Mouse (Mus musculus) liver, embryonic 12.5 days (tissue): ENCODE results near the gene Mgat5. TPM values are rescaled to one million over a fixed set of nuclear protein-coding genes. Genes with fewer than 3 reads are reported as not detected.

ENCODE experiments used
- ATAC-seq: fragments of 200-750 bp; cut with Nextera tagmentation; 2 replicates; pipeline ENCODE4 v1.8.0; 2017; ENCODE audit warnings: moderate number of reproducible peaks, mild to moderate bottlenecking, moderate library complexity
- H3K27ac ChIP-seq: fragments of 300-500 bp; sonication (generic); 2 replicates; pipeline ENCODE4 v1.5.1; 2016; ENCODE audit warnings: mild to moderate bottlenecking
- H3K27me3 ChIP-seq: fragments of 300-500 bp; sonication (generic); replicated peaks from 2 replicates; pipeline ENCODE4 v1.6.1; 2016; ENCODE audit warnings: mild to moderate bottlenecking, moderate library complexity
- H3K36me3 ChIP-seq: fragments of 300-500 bp; sonication (generic); 2 replicates; pipeline ENCODE4 v1.6.1; 2016; ENCODE audit warnings: mild to moderate bottlenecking, moderate library complexity
- H3K4me1 ChIP-seq: fragments of 300-500 bp; sonication (generic); 2 replicates; pipeline ENCODE4 v1.6.1; 2016
- H3K4me2 ChIP-seq: fragments of 300-500 bp; sonication (generic); 2 replicates; pipeline ENCODE4 v1.6.1; 2016; ENCODE audit warnings: mild to moderate bottlenecking, moderate library complexity
- H3K4me3 ChIP-seq: fragments of 300-500 bp; sonication (generic); 2 replicates; pipeline ENCODE4 v1.5.1; 2016; ENCODE audit warnings: mild to moderate bottlenecking, moderate library complexity
- H3K9ac ChIP-seq: fragments of 300-500 bp; sonication (generic); 2 replicates; pipeline ENCODE4 v1.6.1; 2016; ENCODE audit warnings: mild to moderate bottlenecking, moderate library complexity
- H3K9me3 ChIP-seq: fragments of 300-500 bp; sonication (generic); replicated peaks from 2 replicates; pipeline ENCODE4 v1.6.1; 2016; ENCODE audit warnings: mild to moderate bottlenecking, moderate library complexity
- WGBS: fragments of 180-500 bp; shearing (Covaris S2); methylation state at CpG from one replicate; pipeline ENCODE4 v1.1.7; 2016; ENCODE audit not compliant: insufficient replicate concordance; 5-methylcytosine and 5-hydroxymethylcytosine counted together
- polyA plus RNA-seq: library from polyadenylated mRNA; unstranded; fragments of >200 nt; fragmentation: Nextera tagmentation; extraction: Ambion mirVana; gene quantifications from 2 replicates; pipeline ENCODE4 v1.2.1, GENCODE M21; 2016

Mgat5 gene
- polyA plus RNA-seq, 1 experiment from 2014 or later = 1.3 TPM

- H3K27me3 ChIP-seq = no peaks in the 10 kb centered on the region
- H3K4me3 ChIP-seq = no peak overlapping the region
- 43% methylated on average over 4 of the region's 4 CpGs for WGBS
- no peak overlapping the region for H3K4me2 ChIP-seq
- H3K36me3 ChIP-seq = no peaks in the 10 kb centered on the region
- H3K27ac ChIP-seq = no peak overlapping the region
- H3K9ac ChIP-seq = no peak overlapping the region
- H3K9me3 ChIP-seq = no peaks in the 10 kb centered on the region
- no peak for ATAC-seq
- peaks cover 29% of the 10 kb centered on the region for H3K4me1 ChIP-seq
Observed at GRCm38 (mm10) chr1:127203231-127203764, 1.5 kb upstream of the Mgat5 start.

GRCm38 (mm10) chr1:127205501-127206019 is 745 bp downstream of the Mgat5 start:
- peak overlapping the region; percentile 98 for H3K4me2 ChIP-seq
- H3K9ac ChIP-seq = peak overlapping the region; percentile 70
- WGBS = 1% methylated on average over 24 of the region's 24 CpGs
- H3K36me3 ChIP-seq = no peaks in the 10 kb centered on the region
- H3K4me1 ChIP-seq = peaks cover 29% of the 10 kb centered on the region
- H3K9me3 ChIP-seq = no peaks in the 10 kb centered on the region
- ATAC-seq = no peak
- H3K27me3 ChIP-seq = no peaks in the 10 kb centered on the region
- peak overlapping the region; percentile 78 for H3K4me3 ChIP-seq
- H3K27ac ChIP-seq = peak overlapping the region; percentile 77; the same call in 1 of the 2 replicates

- Histone ChIP-seq H3K27me3 (no peaks in the 10 kb centered on the region), H3K36me3 (no peaks in the 10 kb centered on the region), H3K4me2 (peak overlapping the region; percentile 98), H3K27ac (no peak overlapping the region), H3K4me3 (peak overlapping the region; percentile 78), H3K9ac (peak overlapping the region; percentile 70), H3K4me1 (peaks cover 29% of the 10 kb centered on the region), H3K9me3 (no peaks in the 10 kb centered on the region)
- WGBS = 4% methylated on average over 39 of the region's 39 CpGs
- ATAC-seq = no peak
Observed at GRCm38 (mm10) chr1:127206020-127206641, 1.3 kb downstream of the Mgat5 start.

DNA sequence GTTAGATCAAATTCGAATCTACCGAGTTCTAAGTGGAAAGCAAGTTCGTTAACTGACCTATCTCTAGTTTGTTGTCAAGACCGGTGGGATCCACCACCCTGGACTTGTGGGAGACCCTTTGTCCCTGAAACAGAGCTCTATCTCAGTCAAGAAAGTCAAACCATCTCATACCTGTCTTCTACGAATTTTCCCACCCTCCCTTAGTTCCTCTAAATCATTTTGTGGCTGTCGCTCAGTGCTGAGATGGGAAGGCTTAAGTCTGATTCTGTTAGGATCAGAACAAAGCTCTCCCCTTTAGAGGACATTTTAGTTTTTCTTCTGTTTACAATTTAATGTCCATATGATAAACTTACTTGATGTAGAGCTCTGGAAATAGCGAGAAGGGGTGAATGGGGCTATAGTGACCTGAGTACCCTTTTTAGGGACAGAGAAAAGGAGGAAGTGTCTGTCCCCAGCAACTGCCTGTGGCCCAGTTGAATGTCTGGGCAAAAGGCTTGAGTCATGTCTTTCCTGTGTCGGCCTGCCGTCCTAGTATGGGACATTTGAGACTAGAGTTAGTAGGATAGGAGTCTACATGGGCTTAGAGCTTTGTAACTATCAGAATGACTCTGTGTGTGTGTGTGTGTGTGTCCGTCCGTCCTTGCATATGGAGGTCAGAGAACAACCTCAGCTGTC is 2.2 kb downstream of the Mgat5 start:
- H3K4me1 ChIP-seq = peaks cover 29% of the 10 kb centered on the region
- 47% methylated on average over 11 of the region's 11 CpGs for WGBS
- peak overlapping the region; percentile 78 for H3K4me3 ChIP-seq
- no peaks in the 10 kb centered on the region for H3K36me3 ChIP-seq
- ATAC-seq = no peak
- H3K27me3 ChIP-seq = no peaks in the 10 kb centered on the region
- H3K9ac ChIP-seq = no peak overlapping the region
- peak overlapping the region; percentile 98 for H3K4me2 ChIP-seq
- no peaks in the 10 kb centered on the region for H3K9me3 ChIP-seq
- no peak overlapping the region for H3K27ac ChIP-seq

- Histone ChIP-seq H3K4me2 (no peak overlapping the region), H3K36me3 (no peaks in the 10 kb centered on the region), H3K27me3 (no peaks in the 10 kb centered on the region), H3K9me3 (no peaks in the 10 kb centered on the region), H3K4me3 (no peak overlapping the region), H3K27ac (no peak overlapping the region), H3K9ac (no peak overlapping the region), H3K4me1 (peaks cover 29% of the 10 kb centered on the region)
- 75% methylated on average over 9 of the region's 9 CpGs for WGBS
- ATAC-seq = no peak
Observed at GRCm38 (mm10) chr1:127208167-127208566, 3.4 kb downstream of the Mgat5 start.

DNA sequence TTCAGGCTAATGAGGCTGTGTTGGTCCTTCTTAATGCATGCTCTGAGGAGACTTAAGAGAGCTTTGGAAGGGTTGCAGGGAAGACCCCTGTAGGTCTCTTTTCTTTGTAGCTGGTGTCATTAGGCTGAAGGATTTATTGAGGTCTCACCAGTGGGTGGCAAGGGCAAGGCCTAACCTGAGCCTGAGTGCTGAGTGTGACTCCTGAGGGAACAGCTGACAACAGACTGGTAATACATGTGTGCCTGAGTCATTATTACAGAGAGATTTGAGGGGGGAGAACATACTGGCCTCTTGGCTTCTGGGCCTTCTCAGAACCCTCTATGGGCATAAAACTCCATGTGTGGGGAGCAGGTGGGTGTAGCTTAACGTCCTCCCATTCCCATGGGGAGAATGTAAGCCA is 8.0 kb downstream of the Mgat5 start:
- H3K9me3 ChIP-seq = no peaks in the 10 kb centered on the region
- H3K9ac ChIP-seq = no peak overlapping the region
- no peak for ATAC-seq
- no peaks in the 10 kb centered on the region for H3K27me3 ChIP-seq
- WGBS = 60% methylated on average over 1 of the region's 1 CpGs
- H3K4me3 ChIP-seq = no peak overlapping the region
- no peak overlapping the region for H3K4me2 ChIP-seq
- no peaks in the 10 kb centered on the region for H3K36me3 ChIP-seq
- no peak overlapping the region for H3K27ac ChIP-seq
- H3K4me1 ChIP-seq = peaks cover 12% of the 10 kb centered on the region

DNA sequence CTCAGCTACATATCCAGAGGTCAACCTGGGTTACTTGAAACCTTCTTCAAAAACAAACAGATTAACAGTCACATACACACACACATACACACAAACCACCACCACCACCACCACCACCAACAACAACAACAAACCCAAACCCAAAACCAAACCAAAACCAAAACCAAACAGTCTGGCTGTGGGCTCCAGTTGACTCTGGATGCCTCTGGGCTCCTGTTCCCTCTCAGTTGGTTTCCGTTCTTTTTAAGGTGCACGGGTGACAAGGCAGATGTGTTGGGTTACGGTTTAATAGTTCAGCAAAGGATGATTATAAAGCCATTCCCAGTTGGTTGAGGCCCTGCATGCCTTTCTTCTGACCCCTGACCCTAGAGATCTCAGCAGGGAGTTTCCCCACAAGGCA is 8.6 kb downstream of the Mgat5 start:
- Histone ChIP-seq H3K9ac (no peak overlapping the region), H3K27me3 (no peaks in the 10 kb centered on the region), H3K36me3 (no peaks in the 10 kb centered on the region), H3K4me2 (no peak overlapping the region), H3K4me1 (peaks cover 12% of the 10 kb centered on the region), H3K4me3 (no peak overlapping the region), H3K9me3 (no peaks in the 10 kb centered on the region), H3K27ac (no peak overlapping the region)
- 80% methylated on average over 3 of the region's 3 CpGs for WGBS
- ATAC-seq = no peak

- H3K9ac ChIP-seq = no peak overlapping the region
- no peak overlapping the region for H3K4me3 ChIP-seq
- H3K27ac ChIP-seq = no peak overlapping the region
- H3K9me3 ChIP-seq = no peaks in the 10 kb centered on the region
- 73% methylated on average over 8 of the region's 8 CpGs for WGBS
- ATAC-seq = no peak
- no peaks in the 10 kb centered on the region for H3K27me3 ChIP-seq
- no peak overlapping the region for H3K4me2 ChIP-seq
- H3K4me1 ChIP-seq = peaks cover 12% of the 10 kb centered on the region
- no peaks in the 10 kb centered on the region for H3K36me3 ChIP-seq
Observed at GRCm38 (mm10) chr1:127214585-127215232, 9.9 kb downstream of the Mgat5 start.

DNA sequence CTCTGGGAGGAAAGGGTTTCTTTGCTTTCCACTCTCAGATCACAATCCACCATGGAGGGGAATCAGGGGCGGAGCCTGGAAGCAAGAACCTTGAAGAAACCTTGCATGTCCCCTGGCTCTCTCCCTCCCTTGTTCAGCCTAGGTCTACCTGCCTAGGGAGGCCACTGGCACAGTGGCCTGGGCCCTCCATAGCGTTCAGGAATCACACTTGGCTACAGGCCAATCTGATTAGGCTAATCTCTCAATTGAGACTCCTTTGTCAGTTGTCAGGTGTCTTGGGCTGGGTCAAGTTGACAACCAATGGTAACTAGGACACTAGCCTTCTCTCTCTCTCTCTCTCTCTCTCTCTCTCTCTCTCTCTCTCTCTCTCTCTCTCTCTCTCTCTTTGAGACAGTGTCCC is 12.2 kb downstream of the Mgat5 start:
- Histone ChIP-seq H3K4me3 (no peak overlapping the region), H3K36me3 (no peaks in the 10 kb centered on the region), H3K27me3 (no peaks in the 10 kb centered on the region), H3K27ac (no peak overlapping the region), H3K4me1 (peaks cover 12% of the 10 kb centered on the region), H3K9me3 (no peaks in the 10 kb centered on the region), H3K9ac (no peak overlapping the region), H3K4me2 (no peak overlapping the region)
- 54% methylated on average over 2 of the region's 2 CpGs for WGBS
- ATAC-seq = no peak

DNA sequence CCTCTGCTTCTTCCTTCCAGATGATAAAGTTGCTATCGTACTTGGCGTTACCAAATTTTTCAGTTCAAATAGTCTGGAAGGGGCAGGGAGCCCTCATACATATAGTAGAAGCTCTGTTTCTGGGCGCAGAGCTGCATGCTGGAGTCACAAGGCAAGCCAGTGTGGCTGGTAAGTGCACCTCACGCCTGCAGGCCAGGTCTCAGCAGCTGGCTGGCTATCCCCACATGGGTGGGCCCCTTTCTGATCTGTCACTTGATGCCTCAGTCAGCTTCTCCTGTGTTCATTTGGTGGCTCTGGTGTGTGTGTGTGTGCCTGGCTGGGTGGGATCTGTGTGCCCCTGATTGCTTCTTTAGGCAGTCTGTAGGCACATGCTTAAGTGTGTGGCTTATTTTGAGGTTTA is 12.8 kb downstream of the Mgat5 start:
- no peak overlapping the region for H3K27ac ChIP-seq
- WGBS = 63% methylated on average over 4 of the region's 4 CpGs

GRCm38 (mm10) chr1:127218182-127218581 is 13.4 kb downstream of the Mgat5 start:
- 81% methylated on average over 7 of the region's 7 CpGs for WGBS
- Histone ChIP-seq H3K9ac (no peak overlapping the region), H3K27me3 (no peaks in the 10 kb centered on the region), H3K4me2 (no peak overlapping the region), H3K4me1 (peaks cover 12% of the 10 kb centered on the region), H3K27ac (no peak overlapping the region), H3K36me3 (no peaks in the 10 kb centered on the region), H3K4me3 (no peak overlapping the region), H3K9me3 (no peaks in the 10 kb centered on the region)
- no peak for ATAC-seq

More for the DNA sequence above, 12.8 kb downstream of the Mgat5 start:
- Histone ChIP-seq H3K4me1 (peaks cover 12% of the 10 kb centered on the region), H3K27me3 (no peaks in the 10 kb centered on the region), H3K36me3 (no peaks in the 10 kb centered on the region), H3K4me3 (no peak overlapping the region), H3K9me3 (no peaks in the 10 kb centered on the region), H3K9ac (no peak overlapping the region), H3K4me2 (no peak overlapping the region)
- ATAC-seq = no peak

- no peak overlapping the region for H3K9ac ChIP-seq
- 74% methylated on average over 4 of the region's 4 CpGs for WGBS
- no peak for ATAC-seq
- no peaks in the 10 kb centered on the region for H3K9me3 ChIP-seq
- no peak overlapping the region for H3K27ac ChIP-seq
- H3K36me3 ChIP-seq = no peaks in the 10 kb centered on the region
- no peak overlapping the region for H3K4me3 ChIP-seq
- no peak overlapping the region for H3K4me2 ChIP-seq
- H3K4me1 ChIP-seq = peaks cover 12% of the 10 kb centered on the region
- H3K27me3 ChIP-seq = no peaks in the 10 kb centered on the region
Observed at GRCm38 (mm10) chr1:127219161-127219560, 14.3 kb downstream of the Mgat5 start.
